Mouse (Mus musculus): ENCODE results near the gene Dcst1. TPM values are rescaled to one million over a fixed set of nuclear protein-coding genes. Genes with fewer than 3 reads are reported as not detected.

The Dcst1 gene
- polyA plus RNA-seq, 1 experiment from 2014 or later: 1.1 TPM

GRCm38 (mm10) chr3:89321183-89322130, 43.6 kb downstream of the Dcst1 start:
- Histone ChIP-seq H3K9me3 (ENCODE audit: control insufficient read depth, low read length) (no peaks in the 10 kb centered on the region), H3K27me3 (replicated peaks; ENCODE audit: control insufficient read depth, insufficient read depth, low read length) (peaks cover 3% of the 10 kb centered on the region), H3K4me3 (ENCODE audit: low read length) (peak overlapping the region; percentile 60), H3K27ac (ENCODE audit: low read depth, low read length) (peak overlapping the region; percentile 96), H3K4me2 (ENCODE audit: low read length) (peak overlapping the region; percentile 89), H3K9ac (ENCODE audit: low read depth, low read length) (peak overlapping the region; percentile 83), H3K4me1 (ENCODE audit: control insufficient read depth, insufficient read depth, low read depth, low read length) (peaks cover 41% of the 10 kb centered on the region), H3K36me3 (ENCODE audit: control insufficient read depth, insufficient read depth, low read length) (no peaks in the 10 kb centered on the region)
- 0% methylated on average over 53 of the region's 66 CpGs for WGBS
- peak; percentile 24 for ATAC-seq

- peak; percentile 18; the same call in 1 of the 2 replicates for ATAC-seq
- H3K9me3 ChIP-seq (ENCODE audit: control insufficient read depth, low read length): no peaks in the 10 kb centered on the region
- peaks cover 48% of the 10 kb centered on the region for H3K4me1 ChIP-seq (ENCODE audit: control insufficient read depth, insufficient read depth, low read depth, low read length)
- under 1% methylated on average over 40 of the region's 41 CpGs for WGBS
- H3K4me3 ChIP-seq (ENCODE audit: low read length): peak overlapping the region; percentile 60
- H3K27me3 ChIP-seq (replicated peaks; ENCODE audit: control insufficient read depth, insufficient read depth, low read length): peaks cover 3% of the 10 kb centered on the region
- H3K9ac ChIP-seq (ENCODE audit: low read depth, low read length): peak overlapping the region; percentile 83
- peak overlapping the region; percentile 89 for H3K4me2 ChIP-seq (ENCODE audit: low read length)
- H3K27ac ChIP-seq (ENCODE audit: low read depth, low read length): peak overlapping the region; percentile 96
- no peaks in the 10 kb centered on the region for H3K36me3 ChIP-seq (ENCODE audit: control insufficient read depth, insufficient read depth, low read length)
Observed at GRCm38 (mm10) chr3:89320581-89321182, 44.4 kb downstream of the Dcst1 start.

- Histone ChIP-seq H3K4me3 (ENCODE audit: low read length) (peak overlapping the region; percentile 60), H3K27ac (ENCODE audit: low read depth, low read length) (peak overlapping the region; percentile 96), H3K4me2 (ENCODE audit: low read length) (peak overlapping the region; percentile 89), H3K27me3 (replicated peaks; ENCODE audit: control insufficient read depth, insufficient read depth, low read length) (peaks cover 3% of the 10 kb centered on the region), H3K9ac (ENCODE audit: low read depth, low read length) (peak overlapping the region; percentile 83), H3K9me3 (ENCODE audit: control insufficient read depth, low read length) (no peaks in the 10 kb centered on the region), H3K36me3 (ENCODE audit: control insufficient read depth, insufficient read depth, low read length) (no peaks in the 10 kb centered on the region), H3K4me1 (ENCODE audit: control insufficient read depth, insufficient read depth, low read depth, low read length) (peaks cover 55% of the 10 kb centered on the region)
- ATAC-seq: peak; percentile 13; the same call in 1 of the 2 replicates
- WGBS: 2% methylated on average over 53 of the region's 58 CpGs
Observed at GRCm38 (mm10) chr3:89319591-89320350, 45.3 kb downstream of the Dcst1 start.

- Histone ChIP-seq H3K27ac (ENCODE audit: low read depth, low read length) (peak overlapping the region; percentile 96; the same call in 1 of the 2 replicates), H3K36me3 (ENCODE audit: control insufficient read depth, insufficient read depth, low read length) (0 out of 2 replicates have a peak, but pooled peaks cover 5% of the 10 kb centered on the region), H3K27me3 (replicated peaks; ENCODE audit: control insufficient read depth, insufficient read depth, low read length) (peaks cover 3% of the 10 kb centered on the region), H3K4me2 (ENCODE audit: low read length) (peak overlapping the region; percentile 89), H3K9me3 (ENCODE audit: control insufficient read depth, low read length) (no peaks in the 10 kb centered on the region), H3K9ac (ENCODE audit: low read depth, low read length) (peak overlapping the region; percentile 83), H3K4me1 (ENCODE audit: control insufficient read depth, insufficient read depth, low read depth, low read length) (peaks cover 55% of the 10 kb centered on the region), H3K4me3 (ENCODE audit: low read length) (peak overlapping the region; percentile 60)
- 8% methylated on average over 21 of the region's 21 CpGs for WGBS
- ATAC-seq: no peak
Observed at GRCm38 (mm10) chr3:89318971-89319590, 46.0 kb downstream of the Dcst1 start.

GRCm38 (mm10) chr3:89318316-89318715, 46.7 kb downstream of the Dcst1 start:
- no peak overlapping the region for H3K9ac ChIP-seq (ENCODE audit: low read depth, low read length)
- no peaks in the 10 kb centered on the region for H3K9me3 ChIP-seq (ENCODE audit: control insufficient read depth, low read length)
- H3K4me2 ChIP-seq (ENCODE audit: low read length): no peak overlapping the region
- no peak for ATAC-seq
- no peak overlapping the region for H3K4me3 ChIP-seq (ENCODE audit: low read length)
- 66% methylated on average over 8 of the region's 8 CpGs for WGBS
- H3K27ac ChIP-seq (ENCODE audit: low read depth, low read length): no peak overlapping the region
- H3K36me3 ChIP-seq (ENCODE audit: control insufficient read depth, insufficient read depth, low read length): 0 out of 2 replicates have a peak, but pooled peaks cover 11% of the 10 kb centered on the region
- H3K27me3 ChIP-seq (replicated peaks; ENCODE audit: control insufficient read depth, insufficient read depth, low read length): peaks cover 3% of the 10 kb centered on the region
- H3K4me1 ChIP-seq (ENCODE audit: control insufficient read depth, insufficient read depth, low read depth, low read length): peaks cover 55% of the 10 kb centered on the region

- H3K9ac ChIP-seq (ENCODE audit: low read depth, low read length): 0 out of 2 replicates have a peak overlapping the region, but pooled peaks have one; percentile 16
- H3K27ac ChIP-seq (ENCODE audit: low read depth, low read length): no peak overlapping the region
- H3K4me3 ChIP-seq (ENCODE audit: low read length): no peak overlapping the region
- no peak for ATAC-seq
- WGBS: 50% methylated on average over 6 of the region's 6 CpGs
- peaks cover 55% of the 10 kb centered on the region for H3K4me1 ChIP-seq (ENCODE audit: control insufficient read depth, insufficient read depth, low read depth, low read length)
- H3K27me3 ChIP-seq (replicated peaks; ENCODE audit: control insufficient read depth, insufficient read depth, low read length): peaks cover 3% of the 10 kb centered on the region
- H3K36me3 ChIP-seq (ENCODE audit: control insufficient read depth, insufficient read depth, low read length): 0 out of 2 replicates have a peak, but pooled peaks cover 11% of the 10 kb centered on the region
- H3K4me2 ChIP-seq (ENCODE audit: low read length): peak overlapping the region; percentile 25; the same call in 1 of the 2 replicates
- no peaks in the 10 kb centered on the region for H3K9me3 ChIP-seq (ENCODE audit: control insufficient read depth, low read length)
Observed at GRCm38 (mm10) chr3:89317246-89317645, 47.8 kb downstream of the Dcst1 start.

GRCm38 (mm10) chr3:89316833-89317232, 48.2 kb downstream of the Dcst1 start:
- Histone ChIP-seq H3K9ac (ENCODE audit: low read depth, low read length) (peak overlapping the region; percentile 13; the same call in 1 of the 2 replicates), H3K4me1 (ENCODE audit: control insufficient read depth, insufficient read depth, low read depth, low read length) (peaks cover 55% of the 10 kb centered on the region), H3K27ac (ENCODE audit: low read depth, low read length) (no peak overlapping the region), H3K4me2 (ENCODE audit: low read length) (peak overlapping the region; percentile 25), H3K36me3 (ENCODE audit: control insufficient read depth, insufficient read depth, low read length) (0 out of 2 replicates have a peak, but pooled peaks cover 11% of the 10 kb centered on the region), H3K9me3 (ENCODE audit: control insufficient read depth, low read length) (no peaks in the 10 kb centered on the region), H3K27me3 (replicated peaks; ENCODE audit: control insufficient read depth, insufficient read depth, low read length) (peaks cover 3% of the 10 kb centered on the region), H3K4me3 (ENCODE audit: low read length) (no peak overlapping the region)
- 0% methylated on average over 4 of the region's 4 CpGs for WGBS
- ATAC-seq: peak; percentile 9

All from hindbrain, embryonic 16.5 days (tissue).